Mouse (Mus musculus) left cerebral cortex, adult 6 months (tissue): ENCODE data around the gene Aaas. TPM values are rescaled to one million over a fixed set of nuclear protein-coding genes. Genes with fewer than 3 reads are reported as not detected.

Experiments
- long read RNA-seq, 2 experiments: library from polyadenylated mRNA; unstranded; transcript quantifications; one replicate each; pipeline ENCODE4 v2.0.0; 2019 to 2020
- polyA plus RNA-seq: library from polyadenylated mRNA; unstranded; fragments of <200 nt; fragmentation: Nextera tagmentation; gene quantifications from 2 replicates; pipeline ENCODE4 v1.2.3, GENCODE M21; 2021

Aaas gene
- 13.0 and 15.3 TPM in 2 replicates for polyA plus RNA-seq
- long read RNA-seq, experiment 1, transcript Aaas-201 (16 exons, 1,811 nt): major isoform, 28 of 35 reads
- long read RNA-seq, experiment 1, partial matches to known transcripts: 4 of 35 reads
- long read RNA-seq, experiment 1, other reads (novel, unspliced or antisense): 3 of 35 reads
- long read RNA-seq, experiment 2, transcript Aaas-201 (16 exons, 1,811 nt): major isoform, 14 of 17 reads
- long read RNA-seq, experiment 2, partial matches to known transcripts: 1 of 17 reads
- long read RNA-seq, experiment 2, other reads (novel, unspliced or antisense): 2 of 17 reads

GRCm38 (mm10) chr15:102350138-102350941 is at the start of gene Aaas:
Gene Aaas (minus strand): TSS chr15:102350771.

DNA sequence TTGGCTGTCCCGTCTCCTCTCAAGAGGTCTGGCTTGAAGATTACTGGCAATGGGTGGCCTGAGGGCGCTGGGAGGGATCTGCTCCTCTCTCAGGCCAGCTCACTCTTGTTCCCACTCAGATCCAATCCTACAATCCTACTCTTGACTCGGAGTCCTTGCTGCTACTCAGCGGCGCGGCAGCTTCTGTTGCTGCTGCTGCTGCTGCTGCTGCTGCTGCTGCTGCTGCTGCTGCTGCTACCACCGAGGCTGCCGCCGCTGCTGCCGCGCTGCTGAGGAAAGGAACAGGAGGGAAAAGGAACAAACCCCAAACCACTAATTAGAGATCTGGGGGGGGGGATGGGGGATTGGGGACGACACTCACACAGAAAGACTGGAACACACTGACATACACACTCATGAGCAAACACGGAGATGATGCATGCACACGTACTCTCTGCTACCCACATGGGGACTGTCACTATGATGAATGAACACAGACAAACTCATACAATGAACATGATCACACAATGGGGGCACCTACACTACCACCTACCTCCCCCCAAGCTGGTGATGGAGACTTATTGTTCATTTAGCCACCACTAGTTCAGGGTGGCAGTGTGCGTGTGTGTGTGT is 16.3 kb upstream of the Aaas start, which contains the start of gene Sp7:
Gene Sp7, minus strand, starts transcription at position 450 of the 612 bp plus-strand sequence.

DNA sequence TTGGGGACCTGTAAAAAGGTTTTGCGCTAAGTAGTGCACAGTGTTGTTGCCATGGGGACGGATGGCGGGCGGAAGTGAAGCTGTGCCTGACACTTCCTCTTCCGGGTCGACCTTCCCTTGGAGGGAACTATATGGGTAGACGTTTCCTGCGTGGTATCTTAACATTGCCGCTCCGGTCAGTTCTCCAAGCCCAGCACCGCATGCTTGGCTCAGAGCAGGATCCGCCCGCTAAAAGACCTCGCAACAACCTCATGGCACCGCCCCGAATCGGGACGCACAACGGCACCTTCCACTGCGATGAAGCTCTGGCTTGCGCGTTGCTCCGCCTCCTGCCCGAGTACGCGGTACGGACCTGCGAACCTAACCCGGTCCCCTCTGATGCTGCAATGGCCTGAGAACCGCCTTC is 19.0 kb downstream of the Aaas start, which contains the start of gene Myg1:
Gene Myg1, plus strand, starts transcription at position 100 of the 406 bp plus-strand sequence.

GRCm38 (mm10) chr15:102326022-102326576 is 24.5 kb downstream of the Aaas start, which contains the start of gene Pfdn5:
Gene Pfdn5 (plus strand): TSS chr15:102326116.

DNA sequence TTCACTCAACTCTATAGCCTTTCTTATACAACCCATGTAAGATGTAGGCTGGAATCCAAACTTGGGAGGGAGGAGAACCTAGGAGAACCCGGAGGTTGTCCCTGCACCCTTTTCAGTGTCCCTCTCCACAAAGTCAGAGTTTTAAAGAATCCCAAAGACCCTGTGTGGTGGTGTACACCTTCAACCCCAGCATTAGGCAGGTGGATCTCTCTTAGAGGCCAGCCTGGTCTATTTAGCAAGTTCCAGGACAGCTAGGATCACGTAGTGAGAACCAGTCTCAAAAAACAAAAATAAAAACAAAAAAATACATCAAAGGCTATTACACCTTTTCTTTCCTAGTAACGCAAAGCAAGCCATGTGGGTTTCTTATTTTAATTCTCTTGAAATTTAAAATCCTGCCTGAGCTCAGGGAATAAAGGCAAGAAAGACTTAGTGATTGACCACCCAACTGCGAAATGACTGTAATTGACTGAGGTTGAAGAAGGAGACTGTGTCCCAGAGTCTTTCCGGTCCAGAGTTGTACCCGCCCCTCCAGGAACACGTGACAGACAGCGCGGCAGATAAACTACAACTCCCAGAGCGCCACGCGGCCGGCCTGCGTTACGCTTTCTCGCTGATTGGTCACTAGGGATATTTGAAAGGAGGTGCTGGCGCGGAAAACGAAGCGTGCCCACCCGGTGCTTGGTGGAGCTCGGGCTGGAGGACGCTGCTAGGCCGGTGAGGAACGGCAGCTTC is 54.8 kb downstream of the Aaas start, which contains the start of gene Espl1:
Gene Espl1, plus strand, starts transcription at position 634 of the 735 bp plus-strand sequence.

Other genes starting within 250 kb of the Aaas start
- gene Spryd3, start 214.5 kb downstream of the Aaas start, polyA plus RNA-seq: 30.7 and 78.8 TPM in 2 replicates
- gene Igfbp6, start 206.4 kb downstream of the Aaas start, polyA plus RNA-seq: 189 and 214 TPM in 2 replicates
- 0.05 and 0.12 TPM in 2 replicates for gene Soat2, start 200.2 kb downstream of the Aaas start, polyA plus RNA-seq
- 5.6 and 12.1 TPM in 2 replicates for gene Zfp740, start 147.5 kb downstream of the Aaas start, polyA plus RNA-seq
- 17.3 and 23.7 TPM in 2 replicates for gene Csad, start 146.0 kb downstream of the Aaas start, polyA plus RNA-seq
- 0.84 and 1.1 TPM in 2 replicates for gene Itgb7, start 118.8 kb downstream of the Aaas start, polyA plus RNA-seq
- 1.8 and 2.6 TPM in 2 replicates for gene Rarg, start 93.3 kb downstream of the Aaas start, polyA plus RNA-seq
- not detected in 2 replicates for gene Gm9918, start 80.2 kb downstream of the Aaas start, polyA plus RNA-seq
- 27.4 and 84.9 TPM in 2 replicates for gene Mfsd5, start 71.3 kb downstream of the Aaas start, polyA plus RNA-seq
- gene Espl1, start 54.5 kb downstream of the Aaas start, polyA plus RNA-seq: 0.29 and 1.3 TPM in 2 replicates
- 1,254 and 1,594 TPM in 2 replicates for gene Pfdn5, start 24.7 kb downstream of the Aaas start, polyA plus RNA-seq
- 60.7 and 68.7 TPM in 2 replicates for gene Myg1, start 19.1 kb downstream of the Aaas start, polyA plus RNA-seq
- gene Sp7, start 16.4 kb upstream of the Aaas start, polyA plus RNA-seq: 0.74 and 0.84 TPM in 2 replicates
- gene Sp1, start 55.4 kb upstream of the Aaas start, polyA plus RNA-seq: 0.85 and 2.6 TPM in 2 replicates
- gene Amhr2, start 94.6 kb upstream of the Aaas start, polyA plus RNA-seq: 0.69 and 1.3 TPM in 2 replicates
- 77.7 and 88.3 TPM in 2 replicates for gene Prr13, start 108.3 kb upstream of the Aaas start, polyA plus RNA-seq
- 104 and 109 TPM in 2 replicates for gene Pcbp2, start 119.8 kb upstream of the Aaas start, polyA plus RNA-seq
- not detected in 2 replicates for gene Gm10337, start 153.0 kb upstream of the Aaas start, polyA plus RNA-seq
- gene Map3k12, start 166.3 kb upstream of the Aaas start, polyA plus RNA-seq: 29.5 and 31.4 TPM in 2 replicates
- gene Tarbp2, start 167.4 kb upstream of the Aaas start, polyA plus RNA-seq: 15.8 and 18.3 TPM in 2 replicates
- 0.74 and 0.83 TPM in 2 replicates for gene Npff, start 174.2 kb upstream of the Aaas start, polyA plus RNA-seq